Comparison of ENCODE assay signal across 24 mouse cellular contexts in the genomic region with DNA sequence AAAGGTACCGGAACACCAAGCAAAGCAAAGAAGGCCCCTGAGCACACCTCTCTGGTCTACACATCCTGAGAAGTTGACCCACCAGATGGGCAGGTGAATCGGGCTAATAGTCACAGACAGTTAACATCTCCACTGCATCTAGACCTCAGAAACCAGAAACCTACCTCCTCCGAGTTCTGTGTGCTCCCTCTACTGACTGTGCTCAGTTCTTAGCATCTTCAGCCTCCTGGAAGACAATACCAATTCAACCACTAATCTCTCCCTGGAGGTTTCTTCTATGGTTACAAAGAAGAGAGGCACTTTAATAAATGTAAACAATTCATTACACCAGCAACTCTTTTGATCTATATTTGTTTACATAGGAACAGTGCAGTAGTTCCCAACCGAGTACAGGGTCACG. TPM values are rescaled to one million over a fixed set of nuclear protein-coding genes. Genes with fewer than 3 reads are reported as not detected.
A peak's percentile ranks its signal among the peaks of the same experiment; 100 is the strongest.
DNase-seq lines count a peak whose midpoint lies in the region; ATAC-seq lines count a peak whose summit lies in the region.
"Had no signal": no experiment of that assay in that cellular context is flagged by ENCODE, and none has a peak within 500 bp of the region (broad histone marks: within the 10 kb centered on the region; RNA-seq: fewer than 3 reads in every experiment).

No protein-coding gene starts in this region.

- H3K4me3 ChIP-seq in heart, embryonic 10.5 days: no peak overlapping the region
- no peak overlapping the region for H3K4me3 ChIP-seq in midbrain, embryonic 14.5 days (replicated peaks; ENCODE audit: low read depth, low read length)
- no peak overlapping the region for H3K4me3 ChIP-seq in midbrain, embryonic 10.5 days
- H3K4me3 ChIP-seq in midbrain, embryonic 15.5 days: peak overlapping the region; percentile 16
- H3K4me3 ChIP-seq: kidney, embryonic 15.5 days; lung, embryonic 15.5 days; midbrain, embryonic 12.5 days; neural tube, embryonic 12.5 days had no signal

- H3K4me2 ChIP-seq in midbrain, embryonic 14.5 days (ENCODE audit: low read length): peak overlapping the region; percentile 72
- H3K4me2 ChIP-seq in midbrain, embryonic 15.5 days: peak overlapping the region; percentile 73
- H3K4me2 ChIP-seq: kidney, embryonic 15.5 days; lung, embryonic 15.5 days; midbrain, embryonic 12.5 days; neural tube, embryonic 12.5 days had no signal

- no peaks in the 10 kb centered on the region for H3K9me3 ChIP-seq in heart, embryonic 10.5 days
- H3K9me3 ChIP-seq in midbrain, embryonic 14.5 days (ENCODE audit: control insufficient read depth, low read length): no peaks in the 10 kb centered on the region
- H3K9me3 ChIP-seq in midbrain, embryonic 10.5 days (replicated peaks): no peaks in the 10 kb centered on the region
- no peaks in the 10 kb centered on the region for H3K9me3 ChIP-seq in midbrain, embryonic 15.5 days
- H3K9me3 ChIP-seq: kidney, embryonic 15.5 days; lung, embryonic 15.5 days; midbrain, embryonic 12.5 days; neural tube, embryonic 12.5 days had no signal

- H3K27ac ChIP-seq in heart, embryonic 10.5 days: no peak overlapping the region
- no peak overlapping the region for H3K27ac ChIP-seq in midbrain, embryonic 14.5 days (replicated peaks; ENCODE audit: low read depth, low read length)
- no peak overlapping the region for H3K27ac ChIP-seq in midbrain, embryonic 10.5 days (replicated peaks)
- H3K27ac ChIP-seq in midbrain, embryonic 15.5 days: no peak overlapping the region
- H3K27ac ChIP-seq: kidney, embryonic 15.5 days; liver, embryonic 14.5 days; lung, embryonic 15.5 days; midbrain, embryonic 12.5 days; neural tube, embryonic 12.5 days had no signal

- H3K9ac ChIP-seq in midbrain, embryonic 14.5 days (replicated peaks; ENCODE audit: low read length): no peak overlapping the region
- no peak overlapping the region for H3K9ac ChIP-seq in midbrain, embryonic 15.5 days
- H3K9ac ChIP-seq: kidney, embryonic 15.5 days; liver, embryonic 14.5 days; lung, embryonic 15.5 days; midbrain, embryonic 12.5 days; neural tube, embryonic 12.5 days had no signal

- no peaks in the 10 kb centered on the region for H3K36me3 ChIP-seq in heart, embryonic 10.5 days
- no peaks in the 10 kb centered on the region for H3K36me3 ChIP-seq in midbrain, embryonic 14.5 days (ENCODE audit: control insufficient read depth, insufficient read depth, low read length)
- no peaks in the 10 kb centered on the region for H3K36me3 ChIP-seq in midbrain, embryonic 10.5 days
- H3K36me3 ChIP-seq in midbrain, embryonic 15.5 days (replicated peaks): no peaks in the 10 kb centered on the region
- H3K36me3 ChIP-seq: kidney, embryonic 15.5 days; lung, embryonic 15.5 days; midbrain, embryonic 12.5 days; neural tube, embryonic 12.5 days had no signal

- H3K27me3 ChIP-seq in heart, embryonic 10.5 days (ENCODE audit: insufficient read depth, poor library complexity, severe bottlenecking): peaks cover 40% of the 10 kb centered on the region
- no peaks in the 10 kb centered on the region for H3K27me3 ChIP-seq in midbrain, embryonic 14.5 days (ENCODE audit: control insufficient read depth, insufficient read depth, low read length)
- peaks cover 33% of the 10 kb centered on the region for H3K27me3 ChIP-seq in midbrain, embryonic 10.5 days (ENCODE audit: low read depth, poor library complexity, severe bottlenecking)
- no peaks in the 10 kb centered on the region for H3K27me3 ChIP-seq in midbrain, embryonic 15.5 days (replicated peaks)

- ATAC-seq in midbrain, embryonic 14.5 days (ENCODE audit: low FRiP score, low TSS enrichment): no peak
- ATAC-seq in midbrain, embryonic 15.5 days (replicated peaks): no peak
- ATAC-seq in megakaryocyte progenitor cell, adult 5-6 weeks (replicated peaks; ENCODE audit: poor library complexity): no peak
- ATAC-seq: intestine, postnatal 0 days had no signal

- DNase-seq in heart, adult 11 months: peak; percentile 40
- DNase-seq in heart, embryonic 10.5 days (ENCODE audit: low spot score): no peak
- no peak for DNase-seq in midbrain, embryonic 14.5 days
- no peak for DNase-seq in midbrain, embryonic 10.5 days (ENCODE audit: low spot score)
- DNase-seq in thymus, postnatal 0 days (ENCODE audit: low spot score): no peak
- DNase-seq: adrenal gland, postnatal 36 days; B cell, adult 2 months; cerebellum, adult 18-20 months; cerebellum, postnatal 25 days; gastrocnemius, postnatal 14 days; kidney, postnatal 4 days; lung, postnatal 4 days; right cerebral cortex, postnatal 14 days; spleen, adult 18-20 months; thymus, postnatal 4 days had no signal

- WGBS in heart, embryonic 10.5 days: 73% methylated on average over 5 of the region's 5 CpGs
- 81% methylated on average over 5 of the region's 5 CpGs for WGBS in midbrain, embryonic 14.5 days
- 83% methylated on average over 5 of the region's 5 CpGs for WGBS in midbrain, embryonic 10.5 days
- 77% methylated on average over 5 of the region's 5 CpGs for WGBS in midbrain, embryonic 15.5 days

- peaks cover 4% of the 10 kb centered on the region for H3K4me1 ChIP-seq in heart, embryonic 10.5 days
- H3K4me1 ChIP-seq in midbrain, embryonic 14.5 days (ENCODE audit: control insufficient read depth, insufficient read depth, low read length): peaks cover 16% of the 10 kb centered on the region
- H3K4me1 ChIP-seq in midbrain, embryonic 10.5 days: peaks cover 7% of the 10 kb centered on the region
- H3K4me1 ChIP-seq in midbrain, embryonic 15.5 days: peaks cover 65% of the 10 kb centered on the region

RNA-seq across cellular contexts. Expression of gene Grin2b, which starts 6.0 kb away (rescaled TPM):
- polyA plus RNA-seq in heart, embryonic 10.5 days (2016; fragmentation: Nextera tagmentation; extraction: Ambion mirVana): 0.07 and 0.15 TPM in 2 replicates
- 41.1 and 53.9 TPM in 2 replicates for polyA plus RNA-seq in midbrain, embryonic 14.5 days (2014; fragmentation: Nextera tagmentation; extraction: Ambion mirVana)
- 0.09 and 1.4 TPM in 2 replicates for polyA plus RNA-seq in midbrain, embryonic 10.5 days (2016; fragmentation: Nextera tagmentation; extraction: Ambion mirVana)
- 65.5 and 81.3 TPM in 2 replicates for polyA plus RNA-seq in midbrain, embryonic 15.5 days (2015; fragmentation: Nextera tagmentation; extraction: Ambion mirVana)
- not detected in 2 replicates for polyA plus RNA-seq in thymus, postnatal 0 days (2015; fragmentation: Nextera tagmentation; extraction: Ambion mirVana)
- not detected in 2 replicates for total RNA-seq in megakaryocyte progenitor cell, adult 5-6 weeks (2015)
- not detected in 2 replicates for total RNA-seq in megakaryocyte progenitor cell, adult 5-6 weeks (2017)
- total RNA-seq: hematopoietic stem cell, adult 5-6 weeks had no signal
- polyA plus RNA-seq: intestine, postnatal 0 days had no signal

Comparison
In these comparisons a context has a peak if more than half of its experiments do, and no peak if none do; other contexts are left out.
1. RNA of gene Grin2b, which starts 6.0 kb away (polyA plus RNA-seq): 65.5 to 81.3 TPM in midbrain, embryonic 15.5 days and 41.1 to 53.9 TPM in midbrain, embryonic 14.5 days; 0.07 to 0.15 TPM in heart, embryonic 10.5 days, 0.09 to 1.4 TPM in midbrain, embryonic 10.5 days and not detected in thymus, postnatal 0 days; every median in the first group is over 10 times any median in the second.